Mouse (Mus musculus) thymus, adult 2 months (tissue): ENCODE data around the gene Cant1.
"Not testable (repeated sequence)": the region's sequence is repeated elsewhere in the genome, so short reads cannot be mapped to it uniquely, and the experiment has no call there.

ENCODE experiments used
- CTCF ChIP-seq: fragments of 200-500 bp; IDR thresholded peaks from 2 replicates; pipeline ENCODE4 v1.5.1; 2012; ENCODE audit warnings: mild to moderate bottlenecking, control low read depth, low read length, moderate library complexity, borderline replicate concordance; ENCODE audit not compliant: control insufficient read depth, poor library complexity, insufficient read depth; ENCODE audit errors: extremely low read depth
- POLR2A ChIP-seq: fragments of 200-500 bp; IDR thresholded peaks from 2 replicates; pipeline ENCODE4 v1.6.1; 2012; ENCODE audit warnings: mild to moderate bottlenecking, low read length, control low read depth, moderate library complexity; ENCODE audit not compliant: control insufficient read depth, poor library complexity, insufficient read depth; ENCODE audit errors: extremely low read depth

- TF ChIP-seq CTCF, POLR2A: not testable (repeated sequence)
Measured at GRCm38 (mm10) chr11:118376323-118376722, 42.6 kb downstream of the Cant1 start.
